Mouse (Mus musculus) Muller cell, postnatal 12 days (primary cell): ENCODE data around the gene Plekhm3.
A peak's percentile ranks its signal among the peaks of the same experiment; 100 is the strongest.

Experiments
- DNase-seq: peaks from one replicate; pipeline ENCODE4 v3.0.0-alpha.2; 2015; ENCODE audit errors: inconsistent ontology term

The Plekhm3 gene

GRCm38 (mm10) chr1:64928542-64928941, 28.1 kb downstream of the Plekhm3 start:
- no peak for DNase-seq

- no peak for DNase-seq
These were observed 29.0 kb downstream of the Plekhm3 start for GRCm38 (mm10) chr1:64927437-64928274.

- DNase-seq = no peak
These were observed 31.0 kb downstream of the Plekhm3 start for GRCm38 (mm10) chr1:64925594-64925993.

- no peak for DNase-seq
These were observed 32.3 kb downstream of the Plekhm3 start for GRCm38 (mm10) chr1:64924283-64924682.

- DNase-seq = peak; percentile 74
These were observed 37.7 kb downstream of the Plekhm3 start for GRCm38 (mm10) chr1:64918810-64919528.

- peak; percentile 71 for DNase-seq
These were observed 38.7 kb downstream of the Plekhm3 start for GRCm38 (mm10) chr1:64917966-64918365.

- peak; percentile 98 for DNase-seq
These were observed 39.6 kb downstream of the Plekhm3 start for GRCm38 (mm10) chr1:64916884-64917507.

- DNase-seq = peak; percentile 12
These were observed 42.3 kb downstream of the Plekhm3 start for GRCm38 (mm10) chr1:64914356-64914755.

- peak; percentile 30 for DNase-seq
These were observed 48.9 kb downstream of the Plekhm3 start for GRCm38 (mm10) chr1:64907740-64908139.

GRCm38 (mm10) chr1:64906226-64906625, 50.4 kb downstream of the Plekhm3 start:
- DNase-seq = no peak

GRCm38 (mm10) chr1:64903415-64903814, 53.2 kb downstream of the Plekhm3 start:
- DNase-seq = peak; percentile 28

- peak; percentile 29 for DNase-seq
These were observed 53.8 kb downstream of the Plekhm3 start for GRCm38 (mm10) chr1:64902804-64903203.

GRCm38 (mm10) chr1:64899763-64900162, 56.9 kb downstream of the Plekhm3 start:
- no peak for DNase-seq

GRCm38 (mm10) chr1:64897485-64897884, 59.1 kb downstream of the Plekhm3 start:
- DNase-seq = no peak

- DNase-seq = no peak
These were observed 62.8 kb downstream of the Plekhm3 start for GRCm38 (mm10) chr1:64893806-64894205.

- peak; percentile 81 for DNase-seq
These were observed 65.3 kb downstream of the Plekhm3 start for GRCm38 (mm10) chr1:64891332-64891731.

GRCm38 (mm10) chr1:64887502-64888203, 69.0 kb downstream of the Plekhm3 start:
- DNase-seq = peak; percentile 22

GRCm38 (mm10) chr1:64886718-64887117, 69.9 kb downstream of the Plekhm3 start:
- DNase-seq = no peak

- no peak for DNase-seq
These were observed 71.3 kb downstream of the Plekhm3 start for GRCm38 (mm10) chr1:64885328-64885727.

GRCm38 (mm10) chr1:64884007-64884406, 72.6 kb downstream of the Plekhm3 start:
- DNase-seq = no peak

GRCm38 (mm10) chr1:64880613-64881012, 76.0 kb downstream of the Plekhm3 start:
- no peak for DNase-seq

GRCm38 (mm10) chr1:64878795-64879240, 77.8 kb downstream of the Plekhm3 start:
- peak; percentile 14 for DNase-seq
